ENCODE assay signal across 25 mouse cellular contexts in the genomic region with DNA sequence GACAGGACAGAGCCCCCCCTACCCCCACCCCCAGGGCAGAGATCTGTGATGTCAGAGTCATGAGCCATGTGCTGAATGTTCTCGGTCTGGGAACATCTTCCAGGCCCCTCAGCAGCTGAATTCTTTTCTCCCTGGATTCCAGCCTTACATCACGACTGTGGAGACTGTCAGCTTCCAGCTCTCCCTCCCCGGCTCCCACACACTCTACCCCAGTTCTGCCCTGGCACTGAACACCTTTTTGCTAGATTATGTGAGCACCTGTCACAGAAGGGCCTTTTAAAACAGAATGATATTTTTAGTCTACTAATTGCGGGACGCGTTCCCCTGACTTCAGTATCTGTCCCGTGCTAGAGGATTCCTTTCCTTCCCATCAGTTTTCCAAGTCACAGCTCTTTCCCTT. TPM values are rescaled to one million over a fixed set of nuclear protein-coding genes. Genes with fewer than 3 reads are reported as not detected.
A peak's percentile ranks its signal among the peaks of the same experiment; 100 is the strongest.
DNase-seq lines count a peak whose midpoint lies in the region; ATAC-seq lines count a peak whose summit lies in the region.
"Had no signal": no experiment of that assay in that cellular context is flagged by ENCODE, and none has a peak within 500 bp of the region (broad histone marks: within the 10 kb centered on the region; RNA-seq: fewer than 3 reads in every experiment).

No protein-coding gene starts in this region.

- peak overlapping the region; percentile 4; the same call in 1 of the 2 replicates for H3K9ac ChIP-seq in hindbrain, embryonic 14.5 days
- H3K9ac ChIP-seq in hindbrain, embryonic 11.5 days (ENCODE audit: low read depth, low read length): no peak overlapping the region
- H3K9ac ChIP-seq in neural tube, embryonic 11.5 days (ENCODE audit: low read length): no peak overlapping the region
- H3K9ac ChIP-seq: embryonic facial prominence, embryonic 15.5 days; heart, embryonic 15.5 days; liver, postnatal 0 days had no signal

- no peaks in the 10 kb centered on the region for H3K9me3 ChIP-seq in hindbrain, embryonic 14.5 days (ENCODE audit: control insufficient read depth, low read length)
- H3K9me3 ChIP-seq in hindbrain, embryonic 11.5 days (ENCODE audit: control insufficient read depth, low read length): no peaks in the 10 kb centered on the region
- H3K9me3 ChIP-seq in neural tube, embryonic 11.5 days (ENCODE audit: control insufficient read depth, low read length): no peaks in the 10 kb centered on the region
- H3K9me3 ChIP-seq: embryonic facial prominence, embryonic 15.5 days; heart, embryonic 15.5 days; limb, embryonic 10.5 days had no signal

- H3K36me3 ChIP-seq in hindbrain, embryonic 14.5 days (replicated peaks; ENCODE audit: control insufficient read depth, insufficient read depth): no peaks in the 10 kb centered on the region
- no peaks in the 10 kb centered on the region for H3K36me3 ChIP-seq in hindbrain, embryonic 11.5 days (ENCODE audit: control insufficient read depth, insufficient read depth, low read length)
- no peaks in the 10 kb centered on the region for H3K36me3 ChIP-seq in neural tube, embryonic 11.5 days (ENCODE audit: control insufficient read depth, insufficient read depth, low read length)
- H3K36me3 ChIP-seq: embryonic facial prominence, embryonic 15.5 days; forebrain, embryonic 10.5 days; heart, embryonic 15.5 days; limb, embryonic 10.5 days had no signal

- ATAC-seq in hindbrain, embryonic 14.5 days (ENCODE audit: low FRiP score): no peak
- ATAC-seq in hindbrain, embryonic 11.5 days (ENCODE audit: low FRiP score): no peak
- no peak for ATAC-seq in neural tube, embryonic 11.5 days (ENCODE audit: insufficient read depth, low FRiP score, low TSS enrichment)
- ATAC-seq: CD4-positive, CD25-positive, alpha-beta regulatory T cell, adult 4 months; liver, postnatal 0 days; Patski had no signal

- peaks cover 31% of the 10 kb centered on the region for H3K4me1 ChIP-seq in hindbrain, embryonic 14.5 days (replicated peaks; ENCODE audit: control insufficient read depth, insufficient read depth, low read length)
- H3K4me1 ChIP-seq in hindbrain, embryonic 11.5 days (replicated peaks; ENCODE audit: control insufficient read depth, insufficient read depth, low read length): peaks cover 14% of the 10 kb centered on the region
- peaks cover 9% of the 10 kb centered on the region for H3K4me1 ChIP-seq in neural tube, embryonic 11.5 days (ENCODE audit: control insufficient read depth, insufficient read depth, low read length)

- H3K4me2 ChIP-seq in hindbrain, embryonic 14.5 days (replicated peaks): no peak overlapping the region
- no peak overlapping the region for H3K4me2 ChIP-seq in hindbrain, embryonic 11.5 days (replicated peaks; ENCODE audit: low read depth, low read length)
- H3K4me2 ChIP-seq in neural tube, embryonic 11.5 days (ENCODE audit: low read depth): no peak overlapping the region
- H3K4me2 ChIP-seq: embryonic facial prominence, embryonic 15.5 days; heart, embryonic 15.5 days had no signal

- no peaks in the 10 kb centered on the region for H3K27me3 ChIP-seq in hindbrain, embryonic 14.5 days (ENCODE audit: control insufficient read depth, insufficient read depth, low read length)
- H3K27me3 ChIP-seq in hindbrain, embryonic 11.5 days (ENCODE audit: control insufficient read depth, insufficient read depth, low read length): no peaks in the 10 kb centered on the region
- no peaks in the 10 kb centered on the region for H3K27me3 ChIP-seq in neural tube, embryonic 11.5 days (ENCODE audit: control insufficient read depth, insufficient read depth, low read length)
- H3K27me3 ChIP-seq: Patski had no signal

- peak; percentile 27 for DNase-seq in cerebellum, adult 11-12 months
- no peak for DNase-seq in cerebellum, adult 9-11 months
- no peak for DNase-seq in hindbrain, embryonic 14.5 days (ENCODE audit: low spot score)
- no peak for DNase-seq in hindbrain, embryonic 11.5 days (ENCODE audit: low spot score)
- no peak for DNase-seq in neural tube, embryonic 11.5 days (ENCODE audit: low spot score)
- DNase-seq in neural tube, embryonic 10.5 days (ENCODE audit: extremely low spot score, low spot score): no peak
- no peak for DNase-seq in urinary bladder, adult 18-20 months (ENCODE audit: low spot score in 2 of 2)
- DNase-seq: adrenal gland, postnatal 10 days; cerebellum, postnatal 36 days; gastrocnemius, postnatal 10 days; heart, adult 11 months; kidney, adult 2 months; kidney, postnatal 25 days; liver, postnatal 0 days; lung, postnatal 14 days; retina, postnatal 1 day; thymus, postnatal 14 days had no signal

- H3K27ac ChIP-seq in hindbrain, embryonic 14.5 days: 0 out of 2 replicates have a peak overlapping the region, but pooled peaks have one; percentile 0
- no peak overlapping the region for H3K27ac ChIP-seq in hindbrain, embryonic 11.5 days (ENCODE audit: low read depth, low read length)
- H3K27ac ChIP-seq in neural tube, embryonic 11.5 days (ENCODE audit: low read depth, low read length): 0 out of 2 replicates have a peak overlapping the region, but pooled peaks have one; percentile 8
- H3K27ac ChIP-seq: embryonic facial prominence, embryonic 15.5 days; forebrain, embryonic 10.5 days; heart, embryonic 15.5 days had no signal

- H3K4me3 ChIP-seq in hindbrain, embryonic 14.5 days (replicated peaks; ENCODE audit: low read length): no peak overlapping the region
- no peak overlapping the region for H3K4me3 ChIP-seq in hindbrain, embryonic 11.5 days (ENCODE audit: low read depth, low read length)
- no peak overlapping the region for H3K4me3 ChIP-seq in neural tube, embryonic 11.5 days (ENCODE audit: low read depth, low read length)
- H3K4me3 ChIP-seq: embryonic facial prominence, embryonic 15.5 days; forebrain, embryonic 10.5 days; heart, embryonic 15.5 days; limb, embryonic 10.5 days had no signal

- 61% methylated on average over 7 of the region's 7 CpGs for WGBS in hindbrain, embryonic 14.5 days
- 74% methylated on average over 7 of the region's 7 CpGs for WGBS in hindbrain, embryonic 11.5 days
- 75% methylated on average over 7 of the region's 7 CpGs for WGBS in neural tube, embryonic 11.5 days

RNA-seq across cellular contexts. Expression of gene Aqp6, which starts 10.4 kb away (rescaled TPM):
- polyA plus RNA-seq in hindbrain, embryonic 14.5 days (2014; fragmentation: Nextera tagmentation; extraction: Ambion mirVana): 0.77 and 1.2 TPM in 2 replicates
- 1.0 and 1.7 TPM in 2 replicates for polyA plus RNA-seq in hindbrain, embryonic 11.5 days (2014; fragmentation: Nextera tagmentation; extraction: Ambion mirVana)
- 0.64 and 0.66 TPM in 2 replicates for polyA plus RNA-seq in neural tube, embryonic 11.5 days (2014; fragmentation: Nextera tagmentation; extraction: Ambion mirVana)
- polyA plus RNA-seq: CD4-positive, CD25-positive, alpha-beta regulatory T cell, adult 4 months; embryonic facial prominence, embryonic 15.5 days; forebrain, embryonic 10.5 days; heart, embryonic 15.5 days; limb, embryonic 10.5 days; liver, adult 2 months; liver, postnatal 0 days; Patski; testis, adult 2 months had no signal

RNA-seq across cellular contexts. Expression of gene Aqp5, which starts 21.0 kb away (rescaled TPM):
- polyA plus RNA-seq in hindbrain, embryonic 14.5 days (2014; fragmentation: Nextera tagmentation; extraction: Ambion mirVana): 0.42 and 1.4 TPM in 2 replicates
- polyA plus RNA-seq in hindbrain, embryonic 11.5 days (2014; fragmentation: Nextera tagmentation; extraction: Ambion mirVana): 0.28 and 0.36 TPM in 2 replicates
- 0.27 and 0.59 TPM in 2 replicates for polyA plus RNA-seq in neural tube, embryonic 11.5 days (2014; fragmentation: Nextera tagmentation; extraction: Ambion mirVana)
- polyA plus RNA-seq: CD4-positive, CD25-positive, alpha-beta regulatory T cell, adult 4 months; forebrain, embryonic 10.5 days; limb, embryonic 10.5 days; liver, adult 2 months; liver, postnatal 0 days had no signal

RNA-seq across cellular contexts. Expression of gene Aqp2, which starts 32.7 kb away (rescaled TPM):
- not detected in 2 replicates for polyA plus RNA-seq in hindbrain, embryonic 14.5 days (2014; fragmentation: Nextera tagmentation; extraction: Ambion mirVana)
- not detected in 2 replicates for polyA plus RNA-seq in hindbrain, embryonic 11.5 days (2014; fragmentation: Nextera tagmentation; extraction: Ambion mirVana)
- not detected in 2 replicates for polyA plus RNA-seq in neural tube, embryonic 11.5 days (2014; fragmentation: Nextera tagmentation; extraction: Ambion mirVana)
- polyA plus RNA-seq: CD4-positive, CD25-positive, alpha-beta regulatory T cell, adult 4 months; embryonic facial prominence, embryonic 15.5 days; forebrain, embryonic 10.5 days; heart, embryonic 15.5 days; limb, embryonic 10.5 days; liver, adult 2 months; liver, postnatal 0 days; Patski had no signal

RNA-seq across cellular contexts. Expression of gene Racgap1, which starts 39.9 kb away (rescaled TPM):
- polyA plus RNA-seq in hindbrain, embryonic 14.5 days (2014; fragmentation: Nextera tagmentation; extraction: Ambion mirVana): 44.9 and 51.3 TPM in 2 replicates
- 161 and 202 TPM in 2 replicates for polyA plus RNA-seq in hindbrain, embryonic 11.5 days (2014; fragmentation: Nextera tagmentation; extraction: Ambion mirVana)
- 175 and 185 TPM in 2 replicates for polyA plus RNA-seq in neural tube, embryonic 11.5 days (2014; fragmentation: Nextera tagmentation; extraction: Ambion mirVana)

RNA-seq across cellular contexts. Expression of gene Asic1, which starts 58.6 kb away (rescaled TPM):
- polyA plus RNA-seq in hindbrain, embryonic 14.5 days (2014; fragmentation: Nextera tagmentation; extraction: Ambion mirVana): 49.7 and 51.7 TPM in 2 replicates
- 14.4 and 21.0 TPM in 2 replicates for polyA plus RNA-seq in hindbrain, embryonic 11.5 days (2014; fragmentation: Nextera tagmentation; extraction: Ambion mirVana)
- 15.1 and 17.0 TPM in 2 replicates for polyA plus RNA-seq in neural tube, embryonic 11.5 days (2014; fragmentation: Nextera tagmentation; extraction: Ambion mirVana)
